Mouse (Mus musculus) left cerebral cortex, postnatal 10 days (tissue): Measurements from ENCODE around the gene Fam189a1. TPM values are rescaled to one million over a fixed set of nuclear protein-coding genes. Genes with fewer than 3 reads are reported as not detected.

ENCODE experiments used
- DNase-seq, 2 experiments: peaks; one replicate each; pipeline ENCODE4 v3.0.0; 2021 to 2022; ENCODE audit warnings: low spot score in 2 of 2, mixed read lengths in 1 of 2; ENCODE audit errors: extremely low spot score in 1 of 2
- intact Hi-C: fragments of 180-260 bp; cut with DNase I; formaldehyde crosslinking; loops from one replicate; pipeline ENCODE4 v1.15.1; 2025
- total RNA-seq, 2 experiments: library from RNA; stranded (reverse); gene quantifications; 2 replicates each; pipeline ENCODE4 v1.2.3; 2021

The Fam189a1 gene
- 10 to 100 TPM; 52.2 to 59.0 TPM for total RNA-seq

GRCm38 (mm10) chr7:65156514-65156911 is at the start of gene Fam189a1:
Gene Fam189a1, minus strand, starts transcription at chr7:65156570.
- peak in 1 of 2 experiments; percentile 59 for DNase-seq

GRCm38 (mm10) chr7:65206021-65206420 is 49.7 kb upstream of the Fam189a1 start:
- no peak for DNase-seq

More at GRCm38 (mm10) chr7:65156514-65156911, at the start of gene Fam189a1:
- intact Hi-C loops = loop anchor here (5.0 to 10.0 kb wide), 3 partner anchors 84 to 488 kb away; partner anchors contain the start of genes Nsmce3 and Tarsl2

GRCm38 (mm10) chr7:65202719-65203118 is 46.3 kb upstream of the Fam189a1 start:
- no peak for DNase-seq

More at GRCm38 (mm10) chr7:65206021-65206420, 49.7 kb upstream of the Fam189a1 start:
- intact Hi-C loops = no loop called here

GRCm38 (mm10) chr7:65180694-65181093 is 24.3 kb upstream of the Fam189a1 start:
- intact Hi-C loops = no loop called here
- no peak for DNase-seq

More at GRCm38 (mm10) chr7:65202719-65203118, 46.3 kb upstream of the Fam189a1 start:
- intact Hi-C loops = no loop called here

- no peak for DNase-seq
- intact Hi-C loops = loop anchor here (10.0 kb wide), 1 partner anchor 124 kb away; no protein-coding TSS in a partner anchor
These were observed 14.4 kb upstream of the Fam189a1 start for GRCm38 (mm10) chr7:65170762-65171161.

GRCm38 (mm10) chr7:65157031-65158025 is 958 bp upstream of the Fam189a1 start:
- intact Hi-C loops = loop anchor here (5.0 to 10.0 kb wide), 3 partner anchors 85 to 487 kb away; partner anchors contain the start of genes Nsmce3 and Tarsl2
- no peak for DNase-seq

- peak; percentile 14 to 70 for DNase-seq
- intact Hi-C loops = loop anchor here (5.0 to 10.0 kb wide), 3 partner anchors 84 to 489 kb away; partner anchors contain the start of genes Nsmce3 and Tarsl2
These were observed 499 bp downstream of the Fam189a1 start for GRCm38 (mm10) chr7:65155628-65156513.

- DNase-seq = peak in 1 of 2 experiments; percentile 40
These were observed 1.8 kb downstream of the Fam189a1 start for GRCm38 (mm10) chr7:65154576-65154975.

GRCm38 (mm10) chr7:65153846-65154245 is 2.5 kb downstream of the Fam189a1 start:
- DNase-seq = no peak
- intact Hi-C loops = loop anchor here (10.0 kb wide), 2 partner anchors 279 to 491 kb away; partner anchors contain the start of genes Nsmce3 and Tarsl2

More at GRCm38 (mm10) chr7:65154576-65154975, 1.8 kb downstream of the Fam189a1 start:
- intact Hi-C loops = loop anchor here (10.0 kb wide), 2 partner anchors 280 to 490 kb away; partner anchors contain the start of genes Nsmce3 and Tarsl2

GRCm38 (mm10) chr7:65151526-65151925 is 4.8 kb downstream of the Fam189a1 start:
- no peak for DNase-seq
- intact Hi-C loops = loop anchor here (10.0 kb wide), 2 partner anchors 277 to 493 kb away; partner anchors contain the start of genes Nsmce3 and Tarsl2

- DNase-seq = no peak
- intact Hi-C loops = no loop called here
These were observed 7.3 kb downstream of the Fam189a1 start for GRCm38 (mm10) chr7:65149040-65149439.

- intact Hi-C loops = no loop called here
- DNase-seq = no peak
These were observed 11.5 kb downstream of the Fam189a1 start for GRCm38 (mm10) chr7:65144881-65145280.

- peak in 1 of 2 experiments; percentile 40 for DNase-seq
- intact Hi-C loops = no loop called here
These were observed 14.3 kb downstream of the Fam189a1 start for GRCm38 (mm10) chr7:65141907-65142698.

GRCm38 (mm10) chr7:65140832-65141231 is 15.5 kb downstream of the Fam189a1 start:
- DNase-seq = no peak
- intact Hi-C loops = no loop called here

GRCm38 (mm10) chr7:65140099-65140498 is 16.3 kb downstream of the Fam189a1 start:
- intact Hi-C loops = no loop called here
- DNase-seq = no peak

GRCm38 (mm10) chr7:65123766-65124165 is 32.6 kb downstream of the Fam189a1 start:
- intact Hi-C loops = no loop called here
- DNase-seq = no peak

GRCm38 (mm10) chr7:65116903-65117302 is 39.5 kb downstream of the Fam189a1 start:
- DNase-seq = no peak
- intact Hi-C loops = no loop called here

GRCm38 (mm10) chr7:65115366-65115765 is 41.0 kb downstream of the Fam189a1 start:
- intact Hi-C loops = no loop called here

More at GRCm38 (mm10) chr7:65115366-65115765, 41.0 kb downstream of the Fam189a1 start:
- DNase-seq = no peak
